Mouse (Mus musculus) olfactory bulb, adult 2 months (tissue): ENCODE data around the gene Sfmbt2. TPM values are rescaled to one million over a fixed set of nuclear protein-coding genes. Genes with fewer than 3 reads are reported as not detected.

Source experiments
- H3K27ac ChIP-seq: fragments of 200-500 bp; 2 replicates; pipeline ENCODE4 v1.5.1; 2012; ENCODE audit warnings: low read depth, low read length; ENCODE audit not compliant: insufficient read depth
- H3K4me1 ChIP-seq: fragments of 200-500 bp; 2 replicates; pipeline ENCODE4 v1.6.1; 2012; ENCODE audit warnings: low read length; ENCODE audit not compliant: control insufficient read depth, insufficient read depth
- H3K4me3 ChIP-seq: fragments of 200-500 bp; 2 replicates; pipeline ENCODE4 v1.5.1; 2012; ENCODE audit warnings: mild to moderate bottlenecking, low read depth, low read length, moderate library complexity; ENCODE audit not compliant: insufficient read depth
- CTCF ChIP-seq: fragments of 200-500 bp; IDR thresholded peaks from 2 replicates; pipeline ENCODE4 v1.5.1; 2012; ENCODE audit warnings: low read depth, mild to moderate bottlenecking, low read length, moderate library complexity; ENCODE audit not compliant: insufficient read depth
- POLR2A ChIP-seq: fragments of 200-500 bp; IDR thresholded peaks from 2 replicates; pipeline ENCODE4 v1.6.1; 2012; ENCODE audit warnings: mild to moderate bottlenecking, low read depth, low read length, moderate library complexity; ENCODE audit not compliant: insufficient read depth
- WGBS: fragments of 180-500 bp; shearing (Covaris S2); methylation state at CpG from one replicate; pipeline ENCODE4 v1.1.7; 2018; 5-methylcytosine and 5-hydroxymethylcytosine counted together
- polyA plus RNA-seq: library from polyadenylated mRNA; stranded (reverse); fragments of >200 nt; gene quantifications from 2 replicates; pipeline ENCODE4 v1.2.4, GENCODE M21; 2012; ENCODE audit warnings: low replicate concordance; ENCODE audit not compliant: missing spikeins, insufficient read depth, insufficient read length

The Sfmbt2 gene
- polyA plus RNA-seq, 1 experiment, result not detected

- no peak overlapping the region for H3K27ac ChIP-seq
- no peak for TF ChIP-seq POLR2A
- no peaks in the 10 kb centered on the region for H3K4me1 ChIP-seq
- WGBS, result 92% methylated on average over 4 of the region's 4 CpGs
- H3K4me3 ChIP-seq, result no peak overlapping the region
Observed at GRCm38 (mm10) chr2:10572311-10572710, 202.0 kb downstream of the Sfmbt2 start.

- TF ChIP-seq POLR2A, result no peak
- no peak for TF ChIP-seq CTCF
- WGBS, result 86% methylated on average over 3 of the region's 3 CpGs
- H3K4me3 ChIP-seq, result no peak overlapping the region
- H3K4me1 ChIP-seq, result no peaks in the 10 kb centered on the region
- H3K27ac ChIP-seq, result no peak overlapping the region
Observed at GRCm38 (mm10) chr2:10575962-10576740, 205.8 kb downstream of the Sfmbt2 start.

- no peaks in the 10 kb centered on the region for H3K4me1 ChIP-seq
- TF ChIP-seq CTCF (no peak), POLR2A (no peak)
- no peak overlapping the region for H3K4me3 ChIP-seq
- H3K27ac ChIP-seq, result no peak overlapping the region
- 27% methylated on average over 4 of the region's 4 CpGs for WGBS
Observed at GRCm38 (mm10) chr2:10582673-10583072, 212.4 kb downstream of the Sfmbt2 start.

- H3K4me1 ChIP-seq, result no peaks in the 10 kb centered on the region
- H3K4me3 ChIP-seq, result no peak overlapping the region
- TF ChIP-seq CTCF (no peak), POLR2A (no peak)
- 54% methylated on average over 5 of the region's 5 CpGs for WGBS
- H3K27ac ChIP-seq, result no peak overlapping the region
Observed at GRCm38 (mm10) chr2:10583103-10583502, 212.8 kb downstream of the Sfmbt2 start.

- WGBS, result 72% methylated on average over 5 of the region's 5 CpGs
- H3K4me1 ChIP-seq, result no peaks in the 10 kb centered on the region
- TF ChIP-seq POLR2A (no peak), CTCF (no peak)
- no peak overlapping the region for H3K27ac ChIP-seq
- no peak overlapping the region for H3K4me3 ChIP-seq
Observed at GRCm38 (mm10) chr2:10591310-10591709, 221.0 kb downstream of the Sfmbt2 start.

- WGBS, result 57% methylated on average over 2 of the region's 2 CpGs
- no peak overlapping the region for H3K27ac ChIP-seq
- TF ChIP-seq CTCF, result no peak
- no peak for TF ChIP-seq POLR2A
- no peak overlapping the region for H3K4me3 ChIP-seq
- no peaks in the 10 kb centered on the region for H3K4me1 ChIP-seq
Observed at GRCm38 (mm10) chr2:10615500-10615899, 245.2 kb downstream of the Sfmbt2 start.

Other genes with a start within 250 kb of the Sfmbt2 start
- not detected in 2 replicates for gene Itih2, start 239.1 kb upstream of the Sfmbt2 start, polyA plus RNA-seq
- not detected in 2 replicates for gene Itih5, start 216.9 kb upstream of the Sfmbt2 start, polyA plus RNA-seq